Mouse (Mus musculus) macrophage (primary cell): ENCODE measurements around the gene Polr2a. TPM values are rescaled to one million over a fixed set of nuclear protein-coding genes. Genes with fewer than 3 reads are reported as not detected.
"Not testable (repeated sequence)": the region's sequence is repeated elsewhere in the genome, so short reads cannot be mapped to it uniquely, and the experiment has no call there.

ENCODE experiments used
- H3K27ac ChIP-seq: fragments of 350-480 bp; formaldehyde crosslinking; 2 replicates; pipeline ENCODE4 v1.9.0; 2021
- H3K36me3 ChIP-seq: fragments of 350-480 bp; formaldehyde crosslinking; 2 replicates; pipeline ENCODE4 v1.9.0; 2021; ENCODE audit errors: inconsistent target
- H3K4me3 ChIP-seq: fragments of 350-480 bp; formaldehyde crosslinking; 2 replicates; pipeline ENCODE4 v1.9.0; 2021; ENCODE audit errors: inconsistent target
- H3K79me2 ChIP-seq: fragments of 350-480 bp; formaldehyde crosslinking; 2 replicates; pipeline ENCODE4 v1.9.0; 2021; ENCODE audit errors: inconsistent target
- WGBS: methylation state at CpG from one replicate; pipeline ENCODE4 v1.1.7; 2026; ENCODE audit warnings: inconsistent platforms; ENCODE audit not compliant: missing documents; 5-methylcytosine and 5-hydroxymethylcytosine counted together
- polyA plus RNA-seq: library from polyadenylated mRNA; stranded (reverse); fragments of 250-400 nt; gene quantifications from 3 replicates; pipeline ENCODE4 v1.2.4, GENCODE M21; 2018; ENCODE audit warnings: inconsistent platforms

Polr2a gene
- polyA plus RNA-seq, 1 experiment from 2014 or later: 133 TPM

DNA sequence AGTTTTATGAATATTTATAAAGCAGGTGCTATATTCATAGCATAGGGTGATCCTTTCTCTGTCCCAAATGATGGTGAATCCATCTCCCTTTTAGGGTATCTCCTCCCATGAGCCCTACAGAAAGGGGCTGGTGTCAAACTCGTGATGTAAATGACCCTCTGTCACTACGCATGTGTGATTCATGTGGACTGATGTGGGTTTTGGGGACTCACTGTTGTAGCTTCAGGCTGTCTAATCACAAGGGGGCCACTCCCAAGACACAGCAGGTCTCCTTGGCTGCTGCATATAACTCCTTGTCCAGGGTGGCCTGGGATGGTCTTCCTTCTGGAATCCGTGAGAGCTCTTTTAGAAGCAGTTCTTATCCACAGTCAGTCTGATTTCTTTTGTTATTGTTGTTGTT, 48.0 kb downstream of the Polr2a start:
- Histone ChIP-seq H3K36me3 (no peaks in the 10 kb centered on the region), H3K27ac (no peak overlapping the region), H3K79me2 (no peaks in the 10 kb centered on the region), H3K4me3 (no peak overlapping the region)
- 100% methylated on average over 3 of the region's 3 CpGs for WGBS

DNA sequence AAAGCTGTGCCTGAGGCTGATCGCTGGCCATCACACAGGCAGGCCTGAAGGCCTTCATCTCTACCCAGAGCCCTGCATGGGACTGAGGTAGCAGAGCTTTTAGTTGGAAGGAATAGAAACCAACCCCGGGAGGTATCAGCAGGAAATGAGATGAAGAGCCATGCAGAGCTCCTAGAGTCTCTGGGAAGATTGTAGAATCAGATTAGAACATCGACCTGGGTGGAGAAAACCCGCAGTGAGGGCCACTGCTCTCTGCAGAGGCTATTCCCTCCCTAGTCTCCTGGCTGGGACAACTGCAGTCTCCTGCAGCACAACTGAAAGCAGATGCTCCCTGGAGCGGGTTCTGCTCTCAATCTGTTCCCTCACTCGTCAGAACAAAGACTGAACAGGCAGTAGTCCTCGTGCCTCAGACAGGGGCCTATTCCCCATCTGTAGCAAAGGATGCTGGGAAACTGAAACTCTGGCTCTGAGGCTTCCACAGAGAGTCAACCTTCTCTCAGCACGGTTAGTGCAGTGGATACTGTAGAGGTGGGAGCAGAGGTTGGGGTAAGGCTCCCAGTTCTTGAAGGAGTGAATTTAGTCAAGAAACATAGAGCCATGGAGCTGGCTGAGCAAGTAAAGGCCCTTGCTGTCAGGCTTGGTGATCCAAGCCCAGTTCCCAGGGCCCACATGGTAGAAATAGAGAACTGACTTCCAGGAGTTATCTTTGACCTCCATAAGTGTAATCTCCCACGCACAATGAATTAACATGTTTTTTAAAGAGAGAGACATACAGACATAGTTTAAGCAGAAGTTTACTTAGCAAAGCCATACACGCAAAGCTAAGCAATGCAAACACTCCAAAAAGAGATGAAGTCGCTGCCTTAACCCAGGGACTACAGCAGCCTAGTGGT, 48.6 kb downstream of the Polr2a start:
- WGBS: 85% methylated on average over 10 of the region's 11 CpGs
- Histone ChIP-seq H3K79me2 (no peaks in the 10 kb centered on the region), H3K36me3 (no peaks in the 10 kb centered on the region), H3K27ac (no peak overlapping the region), H3K4me3 (no peak overlapping the region)

DNA sequence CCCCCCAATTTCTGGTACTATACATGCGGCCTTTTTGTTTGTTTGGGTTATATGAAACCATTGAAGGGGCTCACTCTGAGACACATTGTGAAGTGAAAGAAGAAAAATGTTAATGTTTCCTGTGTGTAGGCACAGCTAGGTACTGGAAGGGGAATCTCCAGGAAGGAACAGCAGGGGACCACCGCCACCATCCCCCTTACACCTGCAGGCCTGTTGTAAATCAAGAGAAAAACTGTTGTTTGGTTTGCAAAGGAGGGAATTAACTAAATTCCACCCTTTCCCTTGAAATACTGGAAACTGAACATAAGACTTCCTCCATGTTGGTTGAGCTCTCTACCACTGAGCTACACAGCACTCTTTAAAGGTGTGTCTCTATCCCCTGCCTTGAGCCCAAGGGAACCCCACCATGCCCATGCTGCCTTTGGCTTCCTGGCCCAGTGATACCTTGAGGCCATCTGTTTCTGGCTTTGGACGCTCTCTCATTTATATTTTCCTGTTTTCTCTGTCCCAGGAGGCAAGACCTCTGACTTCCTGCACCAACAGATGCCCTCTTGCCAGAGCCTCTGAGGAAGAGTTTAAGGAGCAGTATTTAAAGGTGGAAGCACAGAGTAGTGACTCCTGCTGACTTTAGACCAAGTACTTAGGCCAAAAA, 49.7 kb downstream of the Polr2a start:
- no peak overlapping the region for H3K4me3 ChIP-seq
- no peaks in the 10 kb centered on the region for H3K79me2 ChIP-seq
- H3K27ac ChIP-seq: no peak overlapping the region
- WGBS: 100% methylated on average over 3 of the region's 3 CpGs
- no peaks in the 10 kb centered on the region for H3K36me3 ChIP-seq

DNA sequence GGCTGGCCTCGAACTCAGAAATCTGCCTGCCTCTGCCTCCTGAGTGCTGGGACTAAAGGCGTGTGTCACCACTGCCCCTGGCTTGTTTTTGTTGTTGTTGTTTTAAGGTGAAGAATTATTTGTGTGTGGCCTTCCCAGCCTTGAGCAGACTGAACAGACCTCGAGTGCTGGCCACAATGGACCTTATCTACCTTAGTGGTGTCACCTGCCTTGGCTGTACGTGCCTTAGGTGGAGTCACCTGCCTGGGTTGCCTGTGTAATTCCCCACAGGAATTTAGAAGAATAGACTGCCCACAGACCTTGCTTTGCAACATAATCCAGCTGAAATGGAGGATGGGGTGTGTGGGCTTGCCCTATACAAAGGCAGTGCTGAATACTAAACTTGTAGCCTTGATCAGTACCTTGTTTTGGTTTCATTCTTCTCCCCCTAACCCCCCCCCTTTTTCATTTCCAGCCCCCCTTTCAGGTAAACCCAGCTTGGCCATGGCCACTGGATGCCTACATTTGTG, 50.5 kb downstream of the Polr2a start:
- 100% methylated on average over 2 of the region's 4 CpGs for WGBS
- no peak overlapping the region for H3K4me3 ChIP-seq
- no peaks in the 10 kb centered on the region for H3K79me2 ChIP-seq
- H3K27ac ChIP-seq: no peak overlapping the region
- no peaks in the 10 kb centered on the region for H3K36me3 ChIP-seq

DNA sequence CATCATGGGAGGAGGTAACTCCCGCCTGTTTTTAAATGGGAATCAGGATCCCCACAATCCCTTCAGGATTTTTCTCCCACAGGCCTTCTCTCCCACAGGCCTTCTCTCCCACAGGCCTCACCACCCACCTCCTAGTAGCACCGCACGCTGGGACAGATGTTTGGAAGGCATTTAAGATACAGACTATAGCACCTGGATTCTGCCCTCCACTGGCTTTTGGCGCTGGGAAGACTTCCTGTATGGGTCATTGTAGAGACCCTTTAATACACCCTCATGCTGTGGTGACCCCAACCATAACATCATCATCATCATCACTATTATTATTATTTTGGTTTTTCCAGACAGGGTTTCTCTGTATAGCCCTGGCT, 51.0 kb downstream of the Polr2a start:
- WGBS: 100% methylated on average over 4 of the region's 4 CpGs

DNA sequence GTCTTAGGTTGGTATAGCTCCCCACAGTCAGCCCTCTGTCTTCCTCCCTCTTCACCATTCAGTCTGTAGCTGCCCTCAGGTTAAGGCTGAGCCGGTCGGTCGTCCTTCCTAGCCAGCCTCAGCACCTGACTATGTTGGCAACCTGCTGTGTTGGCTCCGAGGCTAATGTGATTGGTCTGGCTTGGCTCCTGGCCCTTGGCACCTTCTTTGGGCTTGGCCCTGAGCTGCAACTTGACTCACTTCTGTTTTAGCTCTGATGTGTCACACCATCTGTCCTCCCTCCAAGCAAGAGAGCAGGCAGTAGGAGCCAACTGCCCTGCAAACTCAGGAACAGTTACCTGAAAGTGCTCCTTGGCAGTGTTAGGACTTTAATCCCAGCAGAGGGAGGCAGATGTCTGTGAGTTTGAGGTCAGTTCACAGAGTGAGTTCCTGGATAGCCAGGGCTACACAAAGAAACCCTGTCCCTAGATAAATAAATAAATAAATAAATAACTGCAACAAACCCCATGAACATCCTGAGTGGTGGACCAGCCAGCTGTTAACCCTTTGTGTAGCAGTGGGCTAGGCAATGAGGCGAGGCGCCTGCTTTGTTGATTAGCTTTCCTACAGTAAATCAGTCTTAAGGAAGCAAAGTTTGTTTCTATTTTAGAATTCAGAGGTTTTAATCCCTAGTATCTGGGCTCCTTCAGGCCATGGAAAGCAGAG, 51.5 kb downstream of the Polr2a start:
- 81% methylated on average over 6 of the region's 6 CpGs for WGBS
- Histone ChIP-seq H3K4me3 (no peak overlapping the region), H3K27ac (no peak overlapping the region), H3K79me2 (no peaks in the 10 kb centered on the region), H3K36me3 (no peaks in the 10 kb centered on the region)

More for the DNA sequence above, 51.0 kb downstream of the Polr2a start:
- Histone ChIP-seq H3K27ac (no peak overlapping the region), H3K36me3 (no peaks in the 10 kb centered on the region), H3K79me2 (no peaks in the 10 kb centered on the region), H3K4me3 (no peak overlapping the region)

DNA sequence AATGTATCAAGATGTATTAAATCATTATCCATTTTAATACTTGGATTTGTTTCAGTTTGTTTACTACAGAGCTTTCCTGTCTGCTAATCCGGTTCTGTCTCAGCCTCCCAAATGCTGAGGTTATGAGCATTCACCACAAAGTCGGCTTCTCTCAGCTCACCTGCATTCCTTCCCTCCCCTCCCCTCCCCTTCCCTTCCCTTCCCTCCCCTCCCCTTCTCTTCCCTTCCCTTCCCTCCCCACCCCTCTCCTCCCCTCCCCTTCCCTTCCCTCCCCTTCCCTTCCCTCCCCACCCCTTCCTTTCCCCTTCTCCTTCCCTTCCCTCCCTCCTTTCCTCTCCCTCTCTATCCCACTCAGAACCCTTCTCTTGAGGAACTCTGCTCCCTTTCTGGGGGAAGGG, 53.8 kb downstream of the Polr2a start:
- Histone ChIP-seq H3K79me2 (no peaks in the 10 kb centered on the region), H3K36me3 (no peaks in the 10 kb centered on the region), H3K4me3 (no peak overlapping the region), H3K27ac (no peak overlapping the region)
- no CpG with 5 or more reads among the region's 2 CpGs for WGBS

DNA sequence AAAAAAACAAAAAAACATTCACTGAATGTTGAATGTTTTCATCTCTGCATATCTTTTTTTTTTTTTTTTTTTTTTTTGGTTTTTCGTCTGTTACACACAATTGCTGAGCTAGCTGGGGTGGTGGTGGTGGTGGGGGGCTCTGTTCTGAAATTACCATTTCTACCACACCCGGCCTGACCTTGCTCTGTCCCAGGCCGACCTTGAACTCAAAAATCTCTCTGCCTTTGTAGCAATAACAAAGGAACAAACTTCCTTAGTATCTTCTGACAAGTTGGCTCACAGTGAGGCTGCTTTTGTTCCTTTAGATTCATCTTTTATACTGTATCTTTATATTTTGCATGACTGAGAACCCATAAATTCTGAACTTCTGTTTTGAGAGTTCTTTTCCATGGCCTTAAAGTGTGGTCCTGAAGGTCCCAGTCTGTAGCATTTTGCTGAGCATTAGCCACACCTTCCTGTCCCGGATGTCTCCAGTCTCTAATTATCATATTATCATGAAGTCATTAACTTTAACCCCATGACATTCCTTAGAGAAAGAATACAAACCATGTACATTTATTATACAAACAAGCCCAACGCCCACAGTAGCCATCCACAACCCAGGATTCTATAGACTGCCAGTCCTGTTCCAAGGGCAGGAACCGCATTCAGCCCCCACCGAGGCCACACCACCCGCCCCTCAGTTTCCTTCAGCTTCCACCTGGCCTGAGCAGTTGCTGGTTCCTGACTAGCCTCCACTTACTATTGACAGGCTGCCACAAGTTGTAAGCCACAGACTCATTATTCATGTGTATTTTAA, 54.4 kb downstream of the Polr2a start:
- Histone ChIP-seq H3K36me3 (no peaks in the 10 kb centered on the region), H3K79me2 (no peaks in the 10 kb centered on the region), H3K4me3 (no peak overlapping the region), H3K27ac (no peak overlapping the region)
- WGBS: 76% methylated on average over 7 of the region's 8 CpGs

DNA sequence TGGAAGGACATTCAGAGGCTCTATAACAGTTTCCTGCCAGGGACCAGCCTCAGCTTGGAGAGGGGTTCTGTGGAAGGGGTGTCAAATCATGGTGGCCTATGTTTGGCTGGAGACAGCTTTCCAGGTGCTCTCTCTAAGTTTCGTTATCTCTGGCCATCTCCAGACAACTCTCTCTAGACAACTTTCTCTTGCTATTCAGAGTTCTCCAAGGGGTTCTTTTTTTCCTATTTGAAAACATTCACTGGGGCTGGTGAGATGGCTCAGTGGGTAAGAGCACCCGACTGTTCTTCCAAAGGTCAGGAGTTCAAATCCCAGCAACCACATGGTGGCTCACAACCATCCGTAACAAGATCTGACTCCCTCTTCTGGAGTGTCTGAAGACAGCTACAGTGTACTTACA, 55.1 kb downstream of the Polr2a start:
- not testable (repeated sequence) for H3K27ac ChIP-seq, H3K36me3 ChIP-seq, H3K79me2 ChIP-seq, H3K4me3 ChIP-seq
- WGBS: 80% methylated on average over 2 of the region's 3 CpGs

DNA sequence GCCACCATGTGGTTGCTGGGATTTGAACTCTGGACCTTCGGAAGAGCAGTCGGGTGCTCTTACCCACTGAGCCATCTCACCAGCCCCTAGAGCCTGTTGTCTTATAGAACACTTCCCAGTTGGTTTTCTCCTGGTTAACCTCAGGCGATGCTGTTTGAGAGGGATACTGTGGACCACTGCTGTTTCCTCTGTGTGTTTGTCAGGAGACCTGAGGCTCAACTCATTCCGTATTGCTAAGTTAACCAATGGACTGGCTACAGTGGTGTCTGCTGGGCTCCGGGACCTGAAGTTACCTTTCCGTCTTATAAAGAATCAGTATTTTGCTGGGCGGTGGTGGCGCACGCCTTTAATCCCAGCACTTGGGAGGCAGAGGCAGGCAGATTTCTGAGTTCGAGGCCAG, 55.6 kb downstream of the Polr2a start:
- not testable (repeated sequence) for H3K27ac ChIP-seq, H3K79me2 ChIP-seq, H3K36me3 ChIP-seq, H3K4me3 ChIP-seq
- 91% methylated on average over 4 of the region's 10 CpGs for WGBS

DNA sequence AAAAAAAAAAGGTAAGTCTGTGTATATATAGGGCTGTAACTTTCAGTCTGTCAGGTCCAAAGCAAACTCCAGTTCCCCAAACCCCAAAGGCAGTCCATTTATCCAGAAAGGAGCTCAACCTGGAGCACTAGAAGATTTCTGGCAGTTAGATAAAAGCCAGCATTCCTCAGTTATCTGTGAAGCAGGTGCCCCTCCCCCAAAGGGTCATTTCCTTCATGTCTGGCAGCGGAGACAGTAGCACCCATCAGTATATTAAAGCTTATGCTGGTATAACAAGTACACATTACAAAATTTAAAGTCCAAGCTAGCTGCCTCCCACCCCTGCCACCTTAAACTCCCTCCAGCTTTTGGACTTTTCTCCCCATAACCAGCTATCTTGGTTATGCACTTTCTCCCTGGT, 58.8 kb downstream of the Polr2a start:
- 100% methylated on average over 1 of the region's 1 CpGs for WGBS
- Histone ChIP-seq H3K36me3 (no peaks in the 10 kb centered on the region), H3K4me3 (no peak overlapping the region), H3K27ac (no peak overlapping the region), H3K79me2 (peaks cover 9% of the 10 kb centered on the region)

DNA sequence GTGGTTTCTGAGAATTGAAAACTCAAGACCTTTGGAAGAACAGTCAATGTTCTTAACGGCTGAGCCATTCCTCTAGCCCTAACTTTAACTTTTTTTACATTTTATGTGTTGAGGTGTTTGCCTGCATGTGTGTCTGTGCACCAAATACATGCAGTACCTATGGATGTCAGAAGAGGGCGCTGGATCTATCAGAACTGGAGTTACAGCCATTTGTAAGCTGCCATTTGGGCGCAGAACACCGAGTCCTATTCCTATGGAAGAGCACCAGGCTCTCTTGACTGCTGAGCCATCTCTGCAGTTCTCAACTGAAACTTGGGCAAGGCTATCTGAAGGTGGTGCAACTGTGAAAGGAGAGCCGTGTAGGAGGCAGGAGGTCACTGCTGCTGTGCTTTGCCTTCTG, 59.9 kb downstream of the Polr2a start:
- no peaks in the 10 kb centered on the region for H3K36me3 ChIP-seq
- H3K79me2 ChIP-seq: peaks cover 19% of the 10 kb centered on the region
- no peak overlapping the region for H3K4me3 ChIP-seq
- 84% methylated on average over 5 of the region's 5 CpGs for WGBS
- H3K27ac ChIP-seq: no peak overlapping the region

DNA sequence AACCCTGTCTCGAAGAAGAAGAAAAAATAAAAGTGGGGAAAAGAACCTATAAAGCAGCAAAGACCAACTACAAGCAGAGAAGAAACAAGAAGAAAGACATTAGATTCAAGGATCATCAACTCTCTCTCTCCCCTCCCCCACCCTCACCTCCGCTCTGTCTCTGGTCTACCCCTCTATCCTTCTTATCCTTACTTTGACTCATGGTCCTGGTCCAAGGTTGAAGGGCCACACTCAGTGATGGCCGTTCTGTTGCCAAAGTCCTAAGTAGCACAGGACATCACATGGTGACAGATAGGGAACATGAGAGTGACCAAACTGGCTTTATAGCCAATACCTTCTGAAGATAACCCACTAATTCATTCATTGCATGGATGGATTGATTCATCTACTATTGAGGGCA, 61.0 kb downstream of the Polr2a start:
- peaks cover 29% of the 10 kb centered on the region for H3K79me2 ChIP-seq

More for the DNA sequence above, 61.0 kb downstream of the Polr2a start:
- Histone ChIP-seq H3K36me3 (no peaks in the 10 kb centered on the region), H3K4me3 (no peak overlapping the region), H3K27ac (no peak overlapping the region)
- 92% methylated on average over 3 of the region's 3 CpGs for WGBS
